Mouse (Mus musculus) liver, adult 2 months (tissue): ENCODE data around the gene Tcf15.

Source experiments
- CTCF ChIP-seq: fragments of 200-500 bp; IDR thresholded peaks from 2 replicates; pipeline ENCODE4 v1.5.1; 2011; ENCODE audit warnings: low read depth, low read length, control low read depth
- POLR2A ChIP-seq: fragments of 200-500 bp; IDR thresholded peaks from 2 replicates; pipeline ENCODE4 v1.6.1; 2011; ENCODE audit warnings: low read length, control low read depth; ENCODE audit not compliant: insufficient read depth; ENCODE audit errors: extremely low read depth

- TF ChIP-seq CTCF (no peak), POLR2A (no peak)
Observed at GRCm38 (mm10) chr2:152132691-152133090, 10.7 kb upstream of the Tcf15 start.
